Mouse (Mus musculus) spleen, postnatal 4 days (tissue): ENCODE results near the gene Vps11.
"Not testable (repeated sequence)": the region's sequence is repeated elsewhere in the genome, so short reads cannot be mapped to it uniquely, and the experiment has no call there.

Experiments
- DNase-seq, 2 experiments: peaks; one replicate each; pipeline ENCODE4 v3.0.0; 2022; ENCODE audit warnings: low spot score in 2 of 2

Gene Vps11

DNA sequence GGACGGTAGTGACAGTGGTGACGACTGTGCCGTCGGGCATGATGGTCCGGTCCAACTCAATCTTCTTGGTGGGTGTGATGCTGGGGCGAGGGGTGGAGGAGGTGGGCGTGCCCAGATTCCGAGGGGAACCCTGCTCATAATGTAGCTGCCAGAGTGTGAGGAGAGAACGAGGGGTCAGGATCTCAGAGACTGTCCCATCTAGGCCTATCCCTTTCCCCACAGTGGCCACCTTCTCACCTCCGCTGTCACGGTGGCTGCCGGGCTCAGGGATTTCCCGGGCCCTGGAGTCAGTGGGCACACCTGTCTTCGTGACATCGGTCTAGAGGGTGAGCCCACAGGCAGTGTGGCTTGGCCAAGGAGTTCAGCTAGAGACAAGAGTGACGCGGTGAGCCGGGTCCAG is 46.6 kb downstream of the Vps11 start:
- DNase-seq = no peak

DNA sequence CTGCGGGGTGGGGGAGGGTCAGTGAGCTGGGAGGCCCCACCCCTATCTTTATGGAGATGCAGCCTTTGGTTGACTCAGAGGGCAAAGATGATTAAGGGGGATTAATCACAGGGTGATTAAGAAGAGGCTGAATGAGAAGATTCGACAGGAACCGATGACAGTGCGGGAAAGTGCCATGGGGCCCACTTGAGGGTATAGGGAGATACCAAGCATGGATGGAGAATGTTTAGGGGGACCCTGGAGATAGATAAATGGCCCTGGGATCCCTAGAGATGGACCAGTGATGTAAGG is 47.3 kb downstream of the Vps11 start:
- no peak for DNase-seq

DNA sequence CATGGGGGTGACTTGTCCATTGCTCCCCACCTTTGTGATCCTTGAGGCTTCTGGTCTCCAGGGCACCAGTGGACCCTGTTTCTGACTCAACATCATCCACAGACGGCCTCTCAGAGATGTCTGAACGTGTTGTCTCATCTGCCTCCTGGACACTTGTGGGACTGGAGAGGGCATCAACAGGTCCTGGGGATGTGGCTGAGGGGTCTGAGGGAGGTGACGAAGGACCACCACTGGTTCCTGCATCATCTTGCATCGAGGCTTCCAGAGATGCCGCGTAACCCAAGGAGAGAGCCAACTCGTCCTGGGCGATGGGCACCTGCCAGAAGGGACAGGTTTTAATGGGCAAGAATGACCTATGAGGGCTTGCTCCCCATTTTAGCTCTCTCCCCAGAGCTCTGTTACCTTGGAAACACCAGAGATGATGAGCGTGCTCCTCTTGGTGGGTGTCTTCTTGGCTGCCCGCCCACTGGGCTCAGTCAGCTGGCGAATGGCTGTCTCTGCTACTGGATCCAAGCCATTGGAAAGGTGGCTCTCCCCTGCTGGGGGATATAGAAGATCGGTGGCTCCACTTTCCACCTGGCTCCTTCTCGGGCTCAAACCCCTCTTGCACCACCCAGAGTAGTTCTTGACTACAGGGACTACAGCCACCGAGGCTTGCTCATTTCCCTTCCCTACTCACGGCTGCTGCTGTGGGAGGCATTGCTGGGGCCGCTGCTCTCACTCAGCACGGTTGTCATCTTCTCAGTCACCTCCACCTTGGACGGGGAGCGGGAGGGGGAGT is 47.8 kb downstream of the Vps11 start:
- no peak for DNase-seq

DNA sequence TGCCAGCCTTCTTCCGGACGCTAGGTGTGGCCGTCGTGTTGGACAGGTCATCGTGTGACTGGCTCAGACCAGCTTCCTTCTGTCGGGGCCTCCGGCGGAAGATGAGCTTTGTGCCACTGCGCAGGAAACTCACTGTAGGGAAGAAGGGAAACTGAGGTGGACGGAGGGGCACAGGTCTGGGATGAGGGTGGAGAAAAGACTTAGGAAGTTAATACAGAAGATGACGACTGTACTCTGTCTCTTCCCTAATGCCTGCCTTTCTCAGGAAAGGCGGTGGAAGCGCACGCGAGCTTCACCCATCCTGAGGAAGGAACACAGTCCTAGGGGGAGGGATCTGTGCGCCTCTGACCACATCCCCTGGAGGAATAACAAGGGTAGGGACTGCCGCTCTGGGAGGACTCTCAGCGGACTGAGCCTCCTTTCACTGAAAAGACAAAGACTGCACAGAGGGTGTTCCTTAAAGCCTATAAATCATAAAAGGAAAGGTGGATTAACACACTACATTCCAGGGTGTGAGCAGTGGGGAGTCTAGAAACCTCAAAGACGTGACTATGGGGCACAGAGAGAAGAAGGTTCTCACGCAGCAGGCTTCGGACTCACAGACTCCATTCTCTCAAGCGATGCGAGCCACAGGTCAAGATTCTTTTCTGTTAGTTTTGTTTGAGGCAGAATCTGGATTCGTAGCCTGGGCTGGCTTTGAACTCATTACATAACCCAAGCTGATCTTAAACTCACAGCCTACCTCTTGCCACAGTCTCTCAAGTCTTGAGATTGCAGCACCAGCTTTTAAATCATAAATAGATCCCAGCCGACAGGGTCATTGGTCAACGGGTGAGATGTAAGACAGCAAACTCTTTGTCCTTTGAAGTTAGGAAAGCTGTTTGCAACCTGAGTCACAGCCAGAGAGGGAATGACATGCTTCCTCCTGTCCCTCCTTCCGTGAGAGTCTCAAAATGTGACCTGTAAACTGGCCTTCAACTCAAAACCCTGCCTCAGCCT is 50.0 kb downstream of the Vps11 start:
- no peak for DNase-seq

DNA sequence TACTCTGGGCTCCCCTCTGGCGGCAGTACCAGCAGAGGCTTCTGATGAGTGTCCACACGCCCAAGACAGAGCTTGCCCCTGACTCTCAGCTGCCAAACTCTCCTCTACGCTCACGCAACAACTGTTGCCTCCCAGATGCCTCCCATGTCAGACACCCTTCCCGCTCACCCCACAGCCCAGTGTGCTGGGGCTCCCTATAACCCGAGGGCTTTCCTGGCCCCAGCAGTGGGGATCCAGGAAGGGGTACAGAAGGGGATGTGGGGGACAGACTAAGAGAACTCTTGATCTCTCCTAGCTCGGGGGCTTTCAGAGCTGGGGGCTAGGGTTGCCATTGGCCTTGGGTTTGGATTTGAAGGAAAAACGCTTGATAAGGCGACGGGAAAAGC is 50.7 kb downstream of the Vps11 start:
- no peak for DNase-seq

DNA sequence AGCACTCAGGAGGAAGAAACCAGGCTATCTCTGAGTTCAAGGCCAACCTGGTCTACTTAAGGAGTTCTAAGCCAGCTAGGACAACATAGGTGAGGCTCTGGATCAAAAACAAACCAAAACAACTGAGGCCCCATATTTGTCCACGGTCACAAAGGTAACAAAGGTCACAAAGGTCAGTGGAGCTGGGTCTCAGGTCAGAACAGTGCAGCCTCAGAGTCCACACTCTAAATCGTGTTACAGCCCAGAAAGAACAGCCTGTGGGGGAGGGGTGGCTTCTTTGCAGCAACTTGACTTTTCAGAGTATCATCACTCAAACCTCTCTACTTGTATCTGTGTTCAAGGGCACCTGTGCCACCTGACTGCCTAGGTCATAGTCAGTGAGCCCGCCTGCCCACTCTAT is 51.7 kb downstream of the Vps11 start:
- DNase-seq = no peak

DNA sequence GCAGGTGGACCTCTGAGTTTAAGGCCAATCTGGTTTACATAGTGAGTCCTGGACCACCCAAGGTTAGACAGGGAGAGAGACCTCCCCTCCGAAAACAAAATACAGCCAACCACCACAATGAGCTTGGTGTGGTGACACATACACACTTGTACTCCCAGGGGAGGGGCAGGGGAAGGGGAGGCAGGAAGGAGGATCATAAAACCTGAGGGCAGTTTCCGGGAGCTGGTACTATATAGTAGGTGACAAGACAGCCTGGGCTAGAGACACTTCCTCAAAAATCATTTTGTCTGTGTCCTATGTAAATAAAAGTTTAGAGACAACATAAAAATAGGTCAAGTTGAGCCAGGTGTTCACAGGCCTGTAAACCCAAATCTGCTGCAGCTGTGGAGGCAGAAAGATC is 54.2 kb downstream of the Vps11 start:
- DNase-seq = no peak

DNA sequence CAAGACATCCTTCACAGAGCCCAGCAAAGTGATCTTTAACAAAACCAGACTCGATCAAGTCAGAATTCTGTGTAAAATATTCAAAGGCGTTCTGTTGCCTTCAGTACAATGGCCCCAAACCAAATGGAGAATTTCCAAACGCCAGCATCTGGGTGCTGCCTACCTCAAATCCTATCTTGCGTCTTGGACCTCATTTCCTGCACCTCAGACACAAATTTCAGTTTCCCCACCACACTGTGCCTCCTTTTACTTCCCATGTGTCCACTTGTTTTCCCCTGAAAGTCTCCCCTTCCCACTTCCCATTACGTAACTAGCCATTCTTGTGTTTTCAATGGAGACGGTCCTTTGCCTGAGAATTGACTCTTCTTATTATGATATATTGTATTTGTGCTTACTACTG is 54.9 kb downstream of the Vps11 start:
- no peak for DNase-seq

DNA sequence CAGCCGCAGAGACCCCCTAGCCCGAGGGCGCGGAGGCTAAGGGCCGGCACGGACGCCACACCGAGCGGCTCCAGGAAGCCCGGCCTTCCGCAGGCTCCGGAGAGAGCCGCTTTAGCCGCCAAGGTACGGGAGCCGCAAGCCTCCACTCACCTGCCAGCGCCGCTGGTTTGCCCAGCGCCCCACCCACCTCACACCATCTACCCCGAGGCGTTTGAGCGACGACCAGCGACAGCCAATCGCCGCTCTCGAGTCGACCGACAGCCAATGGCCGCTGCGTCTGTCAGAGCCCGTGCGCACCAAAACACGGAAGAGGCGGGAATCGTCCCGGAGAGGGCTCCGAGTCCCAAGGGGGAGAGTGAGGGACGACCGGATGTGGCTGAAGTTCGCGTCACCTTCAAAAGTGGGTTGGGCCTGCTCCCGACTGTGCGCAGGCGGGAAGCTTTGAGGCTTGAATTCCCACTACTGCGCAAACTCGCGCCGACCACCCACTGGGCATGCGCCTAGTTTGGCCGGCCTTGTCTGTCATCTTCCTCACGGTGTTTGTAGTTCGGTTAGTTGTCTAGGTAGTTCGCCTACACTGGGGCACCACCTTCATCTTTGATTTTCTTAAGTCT is 55.9 kb downstream of the Vps11 start, which contains the start of gene Hinfp:
TSS of gene Hinfp (minus strand) at position 206 of the 614 bp plus-strand sequence.
- DNase-seq = peak; percentile 96 to 97

DNA sequence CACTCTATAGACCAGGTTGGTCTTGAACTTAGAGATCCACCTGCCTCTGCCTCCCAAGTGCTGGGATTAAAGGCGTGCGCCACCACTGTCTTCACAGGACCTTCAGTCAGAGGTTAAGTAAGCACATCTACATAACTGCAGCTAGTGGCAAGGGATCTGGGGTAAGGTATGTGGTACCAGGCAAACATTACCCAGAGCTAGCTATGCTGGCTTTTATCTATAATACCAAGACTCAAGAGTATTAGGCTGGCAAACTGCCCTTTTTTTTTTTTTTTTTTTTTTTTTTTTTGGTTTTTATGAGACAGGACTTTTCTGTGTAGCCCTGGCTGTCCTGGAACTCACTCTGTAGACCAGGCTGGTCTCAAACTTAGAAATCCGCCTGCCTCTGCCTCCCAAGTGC is 61.5 kb downstream of the Vps11 start:
- DNase-seq = not testable (repeated sequence)
